Mouse (Mus musculus) ovary, adult 18-20 months (tissue): ENCODE measurements at regions not wholly inside any gene's neighbourhood (a gene's known extent, or its start where the extent isn't known, plus 50 kb on each side); places are given as distances from the start of the nearest gene placed in this dataset.

Experiments
- DNase-seq: peaks from one replicate; pipeline ENCODE4 v3.0.0; 2022; ENCODE audit warnings: low spot score, mixed read lengths

- DNase-seq: no peak
These were observed 52.0 kb upstream of the Dynlrb2 start for GRCm38 (mm10) chr8:116452806-116453205.

GRCm38 (mm10) chr8:116451397-116451796 is 53.4 kb upstream of the Dynlrb2 start:
- DNase-seq: no peak

GRCm38 (mm10) chr8:116447452-116447851 is 57.3 kb upstream of the Dynlrb2 start:
- DNase-seq: no peak

GRCm38 (mm10) chr8:116442827-116443226 is 61.9 kb upstream of the Dynlrb2 start:
- DNase-seq: no peak

- DNase-seq: peak; percentile 53
These were observed 65.9 kb upstream of the Dynlrb2 start for GRCm38 (mm10) chr8:116438895-116439294.

GRCm38 (mm10) chr8:116435268-116435980 is 69.3 kb upstream of the Dynlrb2 start:
- DNase-seq: no peak

- peak; percentile 50 for DNase-seq
These were observed 74.7 kb upstream of the Dynlrb2 start for GRCm38 (mm10) chr8:116430051-116430450.

GRCm38 (mm10) chr8:116429649-116430048 is 75.1 kb upstream of the Dynlrb2 start:
- no peak for DNase-seq

- no peak for DNase-seq
These were observed 81.9 kb upstream of the Dynlrb2 start for GRCm38 (mm10) chr8:116422826-116423225.

- DNase-seq: no peak
These were observed 92.1 kb upstream of the Dynlrb2 start for GRCm38 (mm10) chr8:116412703-116413102.

- DNase-seq: no peak
These were observed 94.7 kb upstream of the Dynlrb2 start for GRCm38 (mm10) chr8:116410041-116410440.

GRCm38 (mm10) chr8:116409011-116409410 is 95.8 kb upstream of the Dynlrb2 start:
- no peak for DNase-seq

- no peak for DNase-seq
These were observed 100.2 kb upstream of the Dynlrb2 start for GRCm38 (mm10) chr8:116404571-116404970.

GRCm38 (mm10) chr8:116403366-116403765 is 101.4 kb upstream of the Dynlrb2 start:
- no peak for DNase-seq

GRCm38 (mm10) chr8:116399452-116399851 is 105.3 kb upstream of the Dynlrb2 start:
- DNase-seq: no peak

GRCm38 (mm10) chr8:116398565-116399205 is 106.1 kb upstream of the Dynlrb2 start:
- no peak for DNase-seq

GRCm38 (mm10) chr8:116385193-116385955 is 119.4 kb upstream of the Dynlrb2 start:
- no peak for DNase-seq

- no peak for DNase-seq
These were observed 120.2 kb upstream of the Dynlrb2 start for GRCm38 (mm10) chr8:116384418-116385089.

- DNase-seq: peak; percentile 26
These were observed 121.0 kb upstream of the Dynlrb2 start for GRCm38 (mm10) chr8:116383495-116384417.

GRCm38 (mm10) chr8:116383036-116383435 is 121.7 kb upstream of the Dynlrb2 start:
- peak; percentile 79 for DNase-seq

GRCm38 (mm10) chr8:116380601-116381000 is 124.2 kb upstream of the Dynlrb2 start:
- DNase-seq: peak; percentile 45
